Mouse (Mus musculus): ENCODE data around the gene Slc26a10. TPM values are rescaled to one million over a fixed set of nuclear protein-coding genes. Genes with fewer than 3 reads are reported as not detected.
"Not testable (repeated sequence)": the region's sequence is repeated elsewhere in the genome, so short reads cannot be mapped to it uniquely, and the experiment has no call there.

Gene Slc26a10
- polyA plus RNA-seq, 1 experiment from 2014 or later, result 0.51 TPM

- no peaks in the 10 kb centered on the region for H3K9me3 ChIP-seq (ENCODE audit: control insufficient read depth, low read length)
- H3K4me3 ChIP-seq (ENCODE audit: low read depth, low read length), result no peak overlapping the region
- DNase-seq (ENCODE audit: low spot score, missing footprints) (peak; percentile 80), ATAC-seq (ENCODE audit: low FRiP score) (no peak)
- H3K36me3 ChIP-seq (ENCODE audit: control insufficient read depth, insufficient read depth, low read length), result no peaks in the 10 kb centered on the region
- WGBS, result 94% methylated on average over 4 of the region's 4 CpGs
- H3K9ac ChIP-seq (ENCODE audit: low read length), result no peak overlapping the region
- H3K4me1 ChIP-seq (ENCODE audit: control insufficient read depth, insufficient read depth, low read length), result peaks cover 6% of the 10 kb centered on the region; the same call in 1 of the 2 replicates
- H3K27ac ChIP-seq (ENCODE audit: low read depth, low read length), result no peak overlapping the region
- peaks cover 33% of the 10 kb centered on the region for H3K27me3 ChIP-seq (ENCODE audit: control insufficient read depth, insufficient read depth, low read length)
- H3K4me2 ChIP-seq, result no peak overlapping the region; the same call in 1 of the 2 replicates
Measured at GRCm38 (mm10) chr10:127164190-127164589, 16.3 kb downstream of the Slc26a10 start.

GRCm38 (mm10) chr10:127162771-127163261, 17.6 kb downstream of the Slc26a10 start:
- not testable (repeated sequence) for H3K36me3 ChIP-seq (ENCODE audit: control insufficient read depth, insufficient read depth, low read length); H3K4me2 ChIP-seq; ATAC-seq (ENCODE audit: low FRiP score); DNase-seq (ENCODE audit: low spot score, missing footprints); H3K4me3 ChIP-seq (ENCODE audit: low read depth, low read length); H3K9ac ChIP-seq (ENCODE audit: low read length); H3K9me3 ChIP-seq (ENCODE audit: control insufficient read depth, low read length); H3K4me1 ChIP-seq (ENCODE audit: control insufficient read depth, insufficient read depth, low read length); H3K27ac ChIP-seq (ENCODE audit: low read depth, low read length)
- peaks cover 26% of the 10 kb centered on the region for H3K27me3 ChIP-seq (ENCODE audit: control insufficient read depth, insufficient read depth, low read length)
- 69% methylated on average over 7 of the region's 7 CpGs for WGBS

GRCm38 (mm10) chr10:127160728-127161127, 19.7 kb downstream of the Slc26a10 start:
- H3K4me2 ChIP-seq, result no peak overlapping the region
- ATAC-seq (ENCODE audit: low FRiP score), result no peak
- WGBS, result 74% methylated on average over 3 of the region's 3 CpGs
- no peak overlapping the region for H3K9ac ChIP-seq (ENCODE audit: low read length)
- DNase-seq (ENCODE audit: low spot score, missing footprints), result no peak
- H3K36me3 ChIP-seq (ENCODE audit: control insufficient read depth, insufficient read depth, low read length), result no peaks in the 10 kb centered on the region
- no peak overlapping the region for H3K4me3 ChIP-seq (ENCODE audit: low read depth, low read length)
- H3K4me1 ChIP-seq (ENCODE audit: control insufficient read depth, insufficient read depth, low read length), result peaks cover 5% of the 10 kb centered on the region; the same call in 1 of the 2 replicates
- no peak overlapping the region for H3K27ac ChIP-seq (ENCODE audit: low read depth, low read length)
- H3K9me3 ChIP-seq (ENCODE audit: control insufficient read depth, low read length), result no peaks in the 10 kb centered on the region
- H3K27me3 ChIP-seq (ENCODE audit: control insufficient read depth, insufficient read depth, low read length), result peaks cover 5% of the 10 kb centered on the region

- no peaks in the 10 kb centered on the region for H3K27me3 ChIP-seq (ENCODE audit: control insufficient read depth, insufficient read depth, low read length)
- no peak overlapping the region for H3K9ac ChIP-seq (ENCODE audit: low read length)
- DNase-seq (ENCODE audit: low spot score, missing footprints), result no peak
- no peak overlapping the region for H3K27ac ChIP-seq (ENCODE audit: low read depth, low read length)
- H3K4me2 ChIP-seq, result no peak overlapping the region
- no peaks in the 10 kb centered on the region; the same call in 1 of the 2 replicates for H3K4me1 ChIP-seq (ENCODE audit: control insufficient read depth, insufficient read depth, low read length)
- no peak overlapping the region for H3K4me3 ChIP-seq (ENCODE audit: low read depth, low read length)
- no peak for ATAC-seq (ENCODE audit: low FRiP score)
- H3K9me3 ChIP-seq (ENCODE audit: control insufficient read depth, low read length), result no peaks in the 10 kb centered on the region
- H3K36me3 ChIP-seq (ENCODE audit: control insufficient read depth, insufficient read depth, low read length), result no peaks in the 10 kb centered on the region
- WGBS, result 86% methylated on average over 9 of the region's 9 CpGs
Measured at GRCm38 (mm10) chr10:127160081-127160480, 20.4 kb downstream of the Slc26a10 start.

GRCm38 (mm10) chr10:127158471-127158870, 22.0 kb downstream of the Slc26a10 start:
- Histone ChIP-seq H3K9me3 (ENCODE audit: control insufficient read depth, low read length) (no peaks in the 10 kb centered on the region), H3K4me2 (no peak overlapping the region), H3K4me1 (ENCODE audit: control insufficient read depth, insufficient read depth, low read length) (no peaks in the 10 kb centered on the region), H3K9ac (ENCODE audit: low read length) (no peak overlapping the region), H3K36me3 (ENCODE audit: control insufficient read depth, insufficient read depth, low read length) (no peaks in the 10 kb centered on the region), H3K27me3 (ENCODE audit: control insufficient read depth, insufficient read depth, low read length) (no peaks in the 10 kb centered on the region), H3K4me3 (ENCODE audit: low read depth, low read length) (no peak overlapping the region), H3K27ac (ENCODE audit: low read depth, low read length) (no peak overlapping the region)
- ATAC-seq (ENCODE audit: low FRiP score) (no peak), DNase-seq (ENCODE audit: low spot score, missing footprints) (no peak)
- 63% methylated on average over 3 of the region's 3 CpGs for WGBS

GRCm38 (mm10) chr10:127156511-127156910, 23.9 kb downstream of the Slc26a10 start:
- Histone ChIP-seq H3K36me3 (ENCODE audit: control insufficient read depth, insufficient read depth, low read length) (no peaks in the 10 kb centered on the region), H3K4me3 (ENCODE audit: low read depth, low read length) (no peak overlapping the region), H3K9me3 (ENCODE audit: control insufficient read depth, low read length) (no peaks in the 10 kb centered on the region), H3K4me2 (no peak overlapping the region), H3K4me1 (ENCODE audit: control insufficient read depth, insufficient read depth, low read length) (no peaks in the 10 kb centered on the region), H3K27ac (ENCODE audit: low read depth, low read length) (no peak overlapping the region), H3K9ac (ENCODE audit: low read length) (no peak overlapping the region), H3K27me3 (ENCODE audit: control insufficient read depth, insufficient read depth, low read length) (no peaks in the 10 kb centered on the region)
- DNase-seq (ENCODE audit: low spot score, missing footprints), result no peak
- WGBS, result 79% methylated on average over 1 of the region's 1 CpGs
- no peak for ATAC-seq (ENCODE audit: low FRiP score)

GRCm38 (mm10) chr10:127156089-127156488, 24.4 kb downstream of the Slc26a10 start:
- Histone ChIP-seq H3K4me3 (ENCODE audit: low read depth, low read length) (no peak overlapping the region), H3K27ac (ENCODE audit: low read depth, low read length) (no peak overlapping the region), H3K9ac (ENCODE audit: low read length) (no peak overlapping the region), H3K27me3 (ENCODE audit: control insufficient read depth, insufficient read depth, low read length) (no peaks in the 10 kb centered on the region), H3K4me1 (ENCODE audit: control insufficient read depth, insufficient read depth, low read length) (no peaks in the 10 kb centered on the region), H3K36me3 (ENCODE audit: control insufficient read depth, insufficient read depth, low read length) (no peaks in the 10 kb centered on the region), H3K4me2 (no peak overlapping the region), H3K9me3 (ENCODE audit: control insufficient read depth, low read length) (no peaks in the 10 kb centered on the region)
- no peak for DNase-seq (ENCODE audit: low spot score, missing footprints)
- ATAC-seq (ENCODE audit: low FRiP score), result no peak
- 93% methylated on average over 1 of the region's 1 CpGs for WGBS

GRCm38 (mm10) chr10:127154652-127155051, 25.8 kb downstream of the Slc26a10 start:
- DNase-seq (ENCODE audit: low spot score, missing footprints), result no peak
- WGBS, result 91% methylated on average over 5 of the region's 5 CpGs
- Histone ChIP-seq H3K4me3 (ENCODE audit: low read depth, low read length) (no peak overlapping the region), H3K36me3 (ENCODE audit: control insufficient read depth, insufficient read depth, low read length) (no peaks in the 10 kb centered on the region), H3K27ac (ENCODE audit: low read depth, low read length) (no peak overlapping the region), H3K27me3 (ENCODE audit: control insufficient read depth, insufficient read depth, low read length) (no peaks in the 10 kb centered on the region), H3K4me1 (ENCODE audit: control insufficient read depth, insufficient read depth, low read length) (no peaks in the 10 kb centered on the region), H3K9me3 (ENCODE audit: control insufficient read depth, low read length) (no peaks in the 10 kb centered on the region), H3K9ac (ENCODE audit: low read length) (no peak overlapping the region), H3K4me2 (no peak overlapping the region)
- no peak for ATAC-seq (ENCODE audit: low FRiP score)

GRCm38 (mm10) chr10:127154241-127154640, 26.2 kb downstream of the Slc26a10 start:
- no peaks in the 10 kb centered on the region for H3K36me3 ChIP-seq (ENCODE audit: control insufficient read depth, insufficient read depth, low read length)
- 92% methylated on average over 2 of the region's 2 CpGs for WGBS

More at GRCm38 (mm10) chr10:127154241-127154640, 26.2 kb downstream of the Slc26a10 start:
- H3K9me3 ChIP-seq (ENCODE audit: control insufficient read depth, low read length), result no peaks in the 10 kb centered on the region
- no peak overlapping the region for H3K27ac ChIP-seq (ENCODE audit: low read depth, low read length)
- DNase-seq (ENCODE audit: low spot score, missing footprints) (no peak), ATAC-seq (ENCODE audit: low FRiP score) (no peak)
- no peak overlapping the region for H3K4me3 ChIP-seq (ENCODE audit: low read depth, low read length)
- no peaks in the 10 kb centered on the region for H3K27me3 ChIP-seq (ENCODE audit: control insufficient read depth, insufficient read depth, low read length)
- H3K4me1 ChIP-seq (ENCODE audit: control insufficient read depth, insufficient read depth, low read length), result no peaks in the 10 kb centered on the region
- H3K9ac ChIP-seq (ENCODE audit: low read length), result no peak overlapping the region
- H3K4me2 ChIP-seq, result no peak overlapping the region

Data from midbrain, embryonic 11.5 days (tissue).